Mouse (Mus musculus) megakaryocyte, adult 5-6 weeks (primary cell): Measurements from ENCODE around the gene Hmg20b. TPM values are rescaled to one million over a fixed set of nuclear protein-coding genes. Genes with fewer than 3 reads are reported as not detected.
A peak's percentile ranks its signal among the peaks of the same experiment; 100 is the strongest.

Source experiments
- ATAC-seq: 2 replicates; pipeline ENCODE4 v1.8.0; 2016; ENCODE audit warnings: mild to moderate bottlenecking, inconsistent platforms; ENCODE audit not compliant: poor library complexity, severe bottlenecking
- total RNA-seq, 2 experiments: library from RNA; stranded (forward) in 1 of 2; stranded (reverse) in 1 of 2; fragments of 153-499, 151-499 nt in 1 of 2; fragments of 221-1000, 200-1000 nt in 1 of 2; gene quantifications; 2 replicates each; pipeline versions ENCODE4 v1.2.3 to v1.2.4; 2015 to 2017

Gene Hmg20b
- total RNA-seq (2015) (27.4 and 33.0 TPM in 2 replicates), total RNA-seq (2017) (18.1 and 24.5 TPM in 2 replicates)

GRCm38 (mm10) chr10:81350351-81351063, at the start of gene Hmg20b:
TSS of gene Hmg20b (minus strand) at chr10:81350480.
- ATAC-seq: peak; percentile 89

- ATAC-seq: no peak
Observed at GRCm38 (mm10) chr10:81399798-81400308, 49.6 kb upstream of the Hmg20b start.

- no peak for ATAC-seq
Observed at GRCm38 (mm10) chr10:81399296-81399695, 49.0 kb upstream of the Hmg20b start.

- no peak for ATAC-seq
Observed at GRCm38 (mm10) chr10:81396749-81397148, 46.5 kb upstream of the Hmg20b start.

- no peak for ATAC-seq
Observed at GRCm38 (mm10) chr10:81395865-81396264, 45.6 kb upstream of the Hmg20b start.

- peak; percentile 78 for ATAC-seq
Observed at GRCm38 (mm10) chr10:81395127-81395526, 44.8 kb upstream of the Hmg20b start.

GRCm38 (mm10) chr10:81393456-81394063, 43.3 kb upstream of the Hmg20b start:
- peak; percentile 41 for ATAC-seq

GRCm38 (mm10) chr10:81392781-81393185, 42.5 kb upstream of the Hmg20b start, which contains the start of gene Smim24:
TSS of gene Smim24 (plus strand) at chr10:81393051.
- ATAC-seq: no peak

GRCm38 (mm10) chr10:81392270-81392669, 42.0 kb upstream of the Hmg20b start:
- no peak for ATAC-seq

GRCm38 (mm10) chr10:81390678-81390965, 40.3 kb upstream of the Hmg20b start:
- no peak for ATAC-seq

GRCm38 (mm10) chr10:81389801-81390677, 39.8 kb upstream of the Hmg20b start:
- ATAC-seq: peak; percentile 83

- no peak for ATAC-seq
Observed at GRCm38 (mm10) chr10:81389373-81389772, 39.1 kb upstream of the Hmg20b start.

GRCm38 (mm10) chr10:81388505-81389055, 38.3 kb upstream of the Hmg20b start, which contains the start of gene Gm48552:
TSS of gene Gm48552 (plus strand) at chr10:81389005.
- no peak for ATAC-seq

GRCm38 (mm10) chr10:81387716-81388115, 37.4 kb upstream of the Hmg20b start:
- ATAC-seq: no peak

GRCm38 (mm10) chr10:81385603-81386306, 35.5 kb upstream of the Hmg20b start:
- ATAC-seq: no peak

- peak; percentile 14; the same call in 1 of the 2 replicates for ATAC-seq
Observed at GRCm38 (mm10) chr10:81384605-81384982, 34.3 kb upstream of the Hmg20b start.

- peak; percentile 97 for ATAC-seq
Observed at GRCm38 (mm10) chr10:81383802-81384604, 33.7 kb upstream of the Hmg20b start, which contains the start of the genes Dohh and Gm48551. TSS of gene Dohh (plus strand) at chr10:81384428. TSS of gene Gm48551 (plus strand) at chr10:81384466.

GRCm38 (mm10) chr10:81382039-81382438, 31.8 kb upstream of the Hmg20b start:
- no peak for ATAC-seq

- ATAC-seq: no peak
Observed at GRCm38 (mm10) chr10:81379809-81380378, 29.6 kb upstream of the Hmg20b start.
